Mouse (Mus musculus): Measurements from ENCODE around the gene Jade1.

DNA sequence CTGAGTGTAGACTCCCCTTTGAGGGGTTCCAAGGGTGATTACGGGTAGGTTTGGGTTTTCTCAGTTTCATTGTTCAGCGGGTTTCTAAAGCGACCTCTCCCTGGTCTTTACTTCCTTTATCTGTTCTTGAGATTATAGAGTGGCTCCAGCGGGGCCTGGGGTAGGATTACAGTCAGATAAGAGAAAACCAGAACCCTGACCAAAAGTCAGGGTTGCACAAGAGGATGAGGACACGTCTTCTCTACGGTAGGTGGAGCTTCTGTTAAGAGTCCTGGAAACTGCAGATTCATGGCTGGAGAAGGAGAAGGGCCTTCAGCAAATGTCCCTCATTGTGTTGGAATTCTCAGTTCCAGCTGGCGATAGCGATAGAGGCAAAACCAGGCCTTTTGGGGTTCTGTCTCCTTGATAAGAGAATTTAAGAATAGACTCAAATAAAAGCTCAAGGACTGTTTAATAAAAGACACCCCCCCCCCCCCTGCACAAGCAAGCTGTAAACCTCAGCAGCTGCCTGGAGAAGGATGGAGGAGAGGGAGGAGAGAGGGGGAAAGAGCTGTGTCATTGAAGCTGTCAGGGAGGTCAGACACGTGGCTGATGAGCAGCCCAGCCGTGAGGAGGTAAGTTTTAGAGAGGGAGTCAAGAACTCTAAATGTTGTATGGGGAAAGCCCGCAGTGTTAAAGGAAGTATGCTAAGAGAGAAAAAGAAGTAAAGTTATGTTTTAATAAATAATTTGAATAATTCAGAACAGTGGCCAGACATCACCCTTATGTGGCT, 2.6 kb upstream of the Jade1 start:
- TF ChIP-seq CTCF (IDR thresholded peaks at IDR 0.05; ENCODE audit: low read depth, low read length), result no peak
- no peak for TF ChIP-seq POLR2A (IDR thresholded peaks at IDR 0.05; ENCODE audit: insufficient read depth, low read length)
- no peak for TF ChIP-seq EP300 (IDR thresholded peaks at IDR 0.05; ENCODE audit: insufficient read depth, low read depth, low read length)
